Mouse (Mus musculus): ENCODE data around the gene Vps8.

Vps8 gene

DNA sequence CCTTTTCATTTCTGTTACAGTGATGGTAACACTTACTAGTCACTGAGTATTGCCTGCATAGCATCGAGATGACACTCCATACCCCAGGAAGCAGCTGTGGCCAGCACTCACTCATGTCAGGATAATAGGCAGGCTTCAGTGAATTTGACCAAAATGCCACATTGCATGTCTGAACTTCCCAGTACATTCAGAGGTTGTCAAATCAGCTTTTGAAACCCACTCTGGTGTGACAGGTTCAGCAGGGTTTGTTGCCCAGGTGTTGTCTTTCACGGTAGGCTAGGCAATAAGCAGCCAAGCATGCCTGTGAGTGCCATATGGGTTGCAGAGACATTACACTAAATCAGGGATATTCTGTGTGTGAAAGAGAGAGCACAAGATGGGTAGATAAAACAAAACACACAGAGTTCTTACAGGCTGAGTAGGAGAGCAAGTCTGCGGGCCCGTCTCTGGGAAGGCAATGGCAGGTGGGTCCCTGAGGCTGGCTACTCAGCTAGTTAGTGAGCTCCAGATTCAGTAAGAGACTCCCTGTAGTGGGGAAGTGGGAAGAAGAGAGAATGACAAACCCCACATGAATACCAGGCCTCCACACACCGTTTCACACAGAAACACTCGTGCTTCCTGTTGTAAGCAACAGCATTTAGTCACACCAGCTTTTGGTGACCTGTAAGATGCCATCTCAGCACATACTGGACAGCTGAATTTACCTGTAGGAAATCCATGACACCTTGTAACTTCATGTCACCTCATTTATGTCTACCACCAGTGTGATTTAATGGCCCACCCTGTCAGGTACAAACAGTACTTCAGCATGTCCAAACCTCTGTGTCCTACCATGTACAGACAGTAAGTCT, 203.1 kb downstream of the Vps8 start:
- no peak for DNase-seq (ENCODE audit: low read depth, low spot score)

DNA sequence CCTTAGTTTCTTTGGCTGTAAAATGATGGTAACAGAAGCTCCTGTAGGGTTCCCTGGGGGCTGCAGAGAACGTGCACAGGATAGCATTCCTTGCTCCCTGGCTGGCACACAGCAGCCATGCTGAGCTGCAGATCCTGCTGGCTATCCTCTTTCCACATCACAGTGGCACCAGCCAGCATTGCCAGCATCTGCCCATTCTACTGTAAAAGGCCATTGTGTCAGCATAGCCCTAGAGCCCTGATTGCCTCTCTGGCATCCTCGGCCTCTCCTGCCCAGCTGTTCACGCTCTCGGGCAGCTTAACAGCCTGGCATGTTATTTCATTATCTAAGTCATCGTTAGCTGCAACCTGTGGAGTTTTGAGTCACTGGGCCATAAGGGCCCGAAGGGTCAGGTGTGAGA, 204.3 kb downstream of the Vps8 start:
- no peak for DNase-seq (ENCODE audit: low read depth, low spot score)

DNA sequence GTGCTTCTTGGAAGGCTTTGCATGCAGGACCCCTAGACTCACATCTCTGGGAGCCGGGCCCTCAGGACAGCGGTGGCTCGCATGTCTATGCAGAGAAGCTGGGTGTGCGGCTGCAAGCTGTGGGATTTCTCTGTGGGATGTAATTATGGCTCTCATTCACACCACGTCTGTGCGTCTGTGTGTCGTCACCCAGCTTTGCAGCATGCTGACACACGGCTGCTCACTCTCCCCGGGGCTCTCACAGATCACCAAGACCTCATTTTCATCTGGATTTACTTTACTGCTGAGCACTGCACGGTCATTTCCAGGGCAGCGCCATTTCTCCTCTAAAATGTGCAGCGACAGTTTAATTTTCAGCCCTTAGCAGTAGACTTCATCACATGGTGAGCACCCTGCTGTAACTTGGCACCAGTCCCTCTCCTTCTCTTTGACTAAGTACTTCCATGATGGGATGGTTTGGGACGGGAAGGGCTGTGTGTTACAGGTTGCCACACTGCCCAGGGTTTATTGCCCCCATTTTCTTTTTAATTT, 205.2 kb downstream of the Vps8 start:
- DNase-seq (ENCODE audit: low read depth, low spot score), result no peak

DNA sequence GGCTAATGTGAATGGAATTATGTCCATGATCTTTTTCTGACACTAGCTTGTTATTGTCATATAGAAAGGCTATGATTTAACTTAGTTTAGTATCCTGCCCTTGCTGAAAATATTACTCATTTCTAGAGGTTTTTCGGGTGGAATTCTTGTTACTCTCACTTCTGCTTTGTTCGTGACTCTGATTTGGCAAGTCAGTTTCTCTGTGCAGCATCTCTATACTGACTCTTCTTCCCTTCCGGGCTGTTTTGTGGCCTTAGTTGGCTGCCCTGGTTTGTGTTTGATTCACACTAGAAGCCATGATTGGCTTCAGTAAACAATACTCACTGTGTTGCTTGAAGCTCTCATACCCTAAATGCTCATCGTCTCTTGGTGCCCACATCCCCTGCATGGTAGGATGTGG, 207.7 kb downstream of the Vps8 start:
- DNase-seq (ENCODE audit: low read depth, low spot score), result no peak

DNA sequence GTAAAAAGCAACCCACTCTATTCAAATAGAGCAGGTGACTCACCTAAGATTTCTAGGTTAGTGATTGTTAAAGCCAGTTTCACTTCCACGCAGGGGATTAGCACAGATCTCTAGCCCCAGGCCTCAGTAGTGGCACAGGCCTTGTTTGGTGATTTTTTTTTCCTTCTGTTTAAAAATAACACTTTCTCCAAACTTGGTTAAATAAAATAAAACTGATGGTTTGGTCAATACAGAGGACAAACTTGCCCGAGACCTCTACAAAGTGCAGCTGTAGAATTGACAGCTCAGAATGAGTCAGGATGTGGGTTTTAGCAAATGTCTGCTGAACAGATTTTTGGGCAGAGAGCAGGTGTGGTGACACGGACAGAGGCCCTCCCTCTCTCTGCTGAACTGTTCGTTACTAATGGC, 208.9 kb downstream of the Vps8 start:
- DNase-seq (ENCODE audit: low read depth, low spot score), result no peak

DNA sequence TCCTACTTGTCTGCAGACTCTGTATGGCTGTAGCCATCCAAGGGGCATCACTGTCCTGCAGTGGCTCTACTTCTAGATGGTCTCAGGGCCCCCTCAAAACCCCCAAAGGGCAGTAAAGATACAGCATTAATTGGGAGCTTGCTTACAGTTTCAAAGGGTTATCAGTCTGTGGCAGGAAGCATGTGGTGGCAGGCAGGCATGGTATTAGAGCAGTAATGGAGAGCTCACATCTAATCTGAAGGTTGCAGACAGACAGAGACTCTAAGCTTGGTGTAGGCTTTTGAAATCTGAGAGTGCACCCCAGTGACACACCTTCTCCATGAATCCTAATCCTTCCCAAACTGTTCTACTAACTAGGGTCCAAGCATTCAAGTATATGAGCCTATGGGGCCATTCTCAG, 211.5 kb downstream of the Vps8 start:
- DNase-seq (ENCODE audit: low read depth, low spot score), result no peak

DNA sequence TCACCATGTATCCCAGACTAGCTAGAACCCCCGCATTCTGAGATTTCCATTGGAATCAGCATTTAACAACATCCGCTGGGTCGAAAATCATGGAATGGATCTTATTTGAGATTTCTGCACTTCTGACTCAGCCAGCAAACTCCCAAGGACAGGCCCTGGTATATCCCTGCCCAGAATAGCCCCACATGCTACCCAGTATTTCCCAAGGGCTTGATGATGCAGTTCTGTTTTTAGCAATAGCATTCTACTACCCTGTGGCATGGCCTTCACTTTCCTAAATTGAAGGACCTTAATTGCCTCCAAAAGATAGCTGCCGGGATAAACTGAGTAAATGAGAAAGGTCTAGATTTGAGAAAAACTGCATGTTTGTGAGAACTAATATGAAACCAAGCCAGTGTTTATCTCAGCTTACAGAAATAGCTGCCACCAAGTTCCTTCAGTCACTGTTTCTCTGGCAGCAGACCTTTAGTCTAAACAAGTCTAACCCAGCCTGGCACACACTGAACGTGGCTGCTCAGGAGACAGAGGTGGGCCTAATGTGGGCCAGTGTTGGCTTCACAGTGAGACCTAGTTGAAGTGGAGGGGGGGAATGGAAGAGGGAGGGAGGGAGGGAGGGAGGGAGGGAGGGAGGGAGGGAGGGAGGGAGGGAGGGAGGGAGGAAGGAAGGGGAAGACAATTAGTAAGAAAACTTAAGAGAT, 213.4 kb downstream of the Vps8 start:
- no peak for DNase-seq (ENCODE audit: low read depth, low spot score)

DNA sequence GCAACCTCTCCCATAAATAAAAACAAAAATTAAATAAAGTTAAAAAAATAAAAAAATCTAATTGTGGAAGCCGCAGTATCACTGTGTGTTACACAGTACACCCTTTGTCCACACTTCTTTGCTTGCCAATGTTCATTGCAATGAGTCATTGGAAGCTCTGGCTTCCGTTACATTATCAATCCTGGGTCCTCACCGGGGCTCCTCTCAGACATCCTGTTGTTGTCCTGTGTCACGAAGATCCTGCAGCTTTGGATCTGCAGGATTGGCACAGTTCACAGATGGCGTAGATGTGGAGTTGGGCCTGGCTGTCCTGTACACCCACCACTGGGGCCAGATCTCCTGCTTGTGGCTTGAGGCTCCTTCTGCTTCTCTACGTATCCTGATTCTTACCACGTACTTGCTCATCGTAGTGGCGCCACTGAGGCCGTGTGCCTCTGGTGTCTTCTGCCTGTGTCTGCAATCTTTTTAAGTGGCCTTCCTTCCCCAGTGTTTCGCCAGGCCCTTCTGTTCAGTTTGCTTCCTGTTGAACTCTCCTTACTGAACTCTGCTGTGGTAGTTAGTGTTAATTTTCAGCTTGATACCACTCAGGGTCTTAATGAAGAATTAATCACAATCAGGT, 214.4 kb downstream of the Vps8 start:
- DNase-seq (ENCODE audit: low read depth, low spot score), result no peak

DNA sequence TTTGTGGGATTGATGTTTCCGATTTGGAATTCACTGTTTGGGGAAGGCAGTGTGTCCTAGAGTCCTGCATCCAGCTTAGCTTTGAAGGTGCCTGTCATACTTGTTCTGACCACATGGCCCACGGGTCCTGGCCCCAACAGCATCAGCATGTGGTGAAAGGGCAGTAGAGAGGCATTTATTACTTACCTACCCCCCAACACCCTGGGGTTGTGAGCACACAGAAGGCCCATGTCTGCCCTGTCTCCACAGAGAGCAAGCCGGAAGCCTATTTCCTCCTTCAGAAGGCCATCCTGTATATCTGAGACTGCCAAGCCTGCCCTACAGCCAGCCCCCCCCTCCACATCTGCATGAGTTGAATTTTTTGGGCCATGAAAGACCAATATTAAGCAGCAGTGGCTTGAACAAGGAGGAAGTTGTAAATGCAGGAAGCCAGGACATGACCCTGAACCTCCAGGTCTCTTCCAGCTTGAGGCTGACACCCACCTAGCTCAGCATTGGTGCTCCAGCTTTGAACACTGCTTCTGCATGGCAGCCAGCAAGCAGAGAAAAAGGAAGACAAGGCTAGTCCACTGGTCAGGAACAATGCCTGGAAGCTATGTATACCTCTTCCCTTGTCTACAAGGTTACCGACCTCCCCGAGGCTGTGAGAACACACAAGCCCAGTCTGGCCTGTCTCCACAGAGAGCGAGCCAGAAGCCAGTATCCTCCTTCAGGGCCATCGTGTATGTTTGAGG, 218.0 kb downstream of the Vps8 start:
- no peak for DNase-seq (ENCODE audit: low read depth, low spot score)

DNA sequence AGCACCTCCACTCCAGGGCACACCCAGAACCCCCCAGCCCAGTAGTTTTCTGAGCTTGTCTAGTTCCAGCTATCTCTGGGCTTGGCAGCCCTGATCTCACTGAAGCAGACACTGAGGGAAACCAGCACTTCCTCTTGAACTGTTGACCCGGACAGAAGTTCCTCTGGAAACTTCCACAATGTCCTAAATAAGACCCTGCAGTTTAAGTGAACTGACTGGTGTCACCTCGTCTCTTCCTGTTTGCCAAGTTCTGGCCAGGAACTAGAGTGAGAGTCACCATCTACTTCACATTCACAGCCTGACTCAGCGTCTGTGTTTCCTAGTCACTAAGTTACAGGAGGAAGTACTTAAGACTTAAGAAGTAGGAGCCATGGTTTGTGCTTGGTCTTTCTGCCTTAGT, 219.0 kb downstream of the Vps8 start:
- no peak for DNase-seq (ENCODE audit: low read depth, low spot score)

DNA sequence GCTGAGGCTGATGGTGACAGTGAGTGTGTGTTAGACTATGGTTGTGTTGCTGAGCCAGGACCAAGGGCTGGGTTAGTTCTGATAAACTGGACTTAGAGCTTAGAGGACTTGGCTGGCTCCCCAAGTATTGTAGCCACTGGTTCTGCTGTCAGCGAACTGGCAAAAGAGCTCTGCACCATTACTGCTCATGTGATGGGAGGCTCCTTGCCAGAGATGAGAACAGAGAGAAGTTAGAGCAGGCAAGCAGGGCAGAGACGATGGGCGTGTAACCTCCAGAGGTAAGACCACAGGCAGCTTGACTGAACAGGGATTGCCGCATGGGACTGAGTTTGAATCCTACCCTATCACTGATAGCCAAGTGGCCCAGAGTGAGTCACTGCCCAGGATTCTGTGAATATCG, 220.0 kb downstream of the Vps8 start:
- DNase-seq (ENCODE audit: low read depth, low spot score), result no peak

DNA sequence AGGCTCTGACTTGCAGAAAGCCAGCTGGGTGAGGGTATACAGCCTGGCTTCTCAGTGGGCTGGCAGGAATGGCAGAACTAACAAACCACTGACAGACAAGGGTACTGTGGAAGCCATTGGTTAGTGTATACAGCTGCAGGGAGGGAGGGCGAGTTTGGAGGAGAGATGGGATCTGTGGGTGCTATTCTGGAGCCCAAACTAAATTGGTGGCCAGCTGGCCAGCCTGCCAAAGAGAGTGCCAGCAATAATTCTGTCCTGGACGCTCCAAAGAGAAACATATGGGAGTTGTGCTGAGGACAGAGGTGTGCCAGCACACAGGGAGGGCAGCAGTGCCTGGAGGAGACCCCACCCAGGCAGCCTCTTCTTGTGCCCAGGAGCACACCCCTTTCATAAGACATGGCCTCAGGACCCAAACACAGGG, 220.7 kb downstream of the Vps8 start:
- DNase-seq (ENCODE audit: low read depth, low spot score), result no peak

DNA sequence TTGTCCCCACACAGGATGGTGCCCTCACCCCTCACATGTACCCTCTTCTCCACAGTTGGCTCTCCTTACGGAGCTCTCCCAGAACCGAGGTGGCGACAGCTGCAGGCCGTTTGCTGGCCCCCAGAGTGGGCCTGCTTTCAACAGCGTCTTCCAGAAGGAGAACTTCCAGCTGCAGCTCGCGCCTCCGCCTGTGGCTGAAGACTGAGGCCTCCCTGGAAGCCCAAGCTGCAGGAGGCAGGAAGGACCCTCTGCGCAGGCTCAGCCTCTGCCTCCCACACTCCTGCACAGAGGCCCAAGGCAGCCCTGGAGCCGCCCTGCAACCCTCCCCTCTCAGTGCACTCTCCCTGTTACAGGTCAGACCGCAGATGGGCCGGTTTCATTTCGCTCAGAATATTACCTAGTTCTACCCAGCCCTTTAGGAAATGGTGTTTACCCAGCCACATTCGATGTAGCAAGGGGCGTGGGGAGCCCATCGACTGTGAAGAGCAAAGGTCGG, 221.2 kb downstream of the Vps8 start:
- no peak for DNase-seq (ENCODE audit: low read depth, low spot score)

DNA sequence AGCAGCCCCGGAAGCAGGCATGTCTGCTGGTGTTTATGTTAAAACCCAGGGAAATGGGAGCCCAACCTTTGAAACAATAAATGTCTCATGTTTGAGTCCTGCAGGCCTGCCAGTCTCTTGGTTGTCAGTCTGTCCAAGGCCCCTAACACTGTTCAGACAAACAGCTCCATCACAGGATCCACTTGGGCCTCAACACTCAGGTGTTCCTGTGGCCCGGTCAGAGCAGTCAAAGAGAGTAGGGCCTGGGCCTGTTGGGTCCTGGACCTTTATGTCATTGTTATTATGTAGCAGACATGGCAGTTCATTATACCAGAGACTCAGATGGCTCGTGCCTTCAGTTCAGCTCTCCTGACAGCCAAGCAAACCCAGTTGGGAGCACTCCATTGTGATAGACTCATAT, 221.7 kb downstream of the Vps8 start:
- no peak for DNase-seq (ENCODE audit: low read depth, low spot score)

DNA sequence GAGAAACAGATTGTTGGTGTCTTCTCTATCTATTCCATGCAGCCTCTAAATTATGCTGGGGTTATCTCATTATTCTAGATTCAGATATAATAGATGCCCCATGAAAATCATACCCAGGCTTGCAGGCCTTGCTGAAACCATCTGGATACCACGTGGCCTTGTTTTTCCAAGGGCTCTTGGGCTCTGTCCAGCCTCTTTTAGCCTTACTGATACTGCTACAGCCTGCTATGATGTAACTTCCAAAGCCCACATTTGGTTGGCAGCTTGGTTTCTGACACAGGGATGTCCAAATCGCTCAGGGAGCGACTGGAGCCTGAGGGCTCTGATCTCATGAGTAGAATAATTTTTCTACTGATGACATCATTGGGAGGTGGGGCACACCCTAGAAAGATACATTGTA, 223.0 kb downstream of the Vps8 start:
- no peak for DNase-seq (ENCODE audit: low read depth, low spot score)

DNA sequence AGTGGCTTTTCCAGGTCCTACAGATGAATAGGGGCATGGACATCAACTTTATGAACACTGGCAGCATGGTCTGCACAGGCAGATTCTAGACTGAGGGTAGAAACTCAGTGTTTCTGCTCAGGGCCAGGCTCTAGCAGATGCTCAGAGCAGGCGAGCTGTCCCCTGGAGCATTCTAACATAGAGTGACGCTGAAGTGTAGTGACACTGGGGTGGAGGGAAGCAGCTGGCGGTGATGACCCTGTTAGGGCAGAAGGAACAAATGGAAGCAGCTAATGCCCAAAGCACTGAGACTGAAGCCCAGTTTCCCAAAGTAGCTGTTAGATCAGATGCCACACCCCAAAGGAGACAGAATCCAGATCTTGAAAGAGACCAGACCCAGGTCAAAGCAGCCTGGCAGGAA, 223.6 kb downstream of the Vps8 start:
- no peak for DNase-seq (ENCODE audit: low read depth, low spot score)

DNA sequence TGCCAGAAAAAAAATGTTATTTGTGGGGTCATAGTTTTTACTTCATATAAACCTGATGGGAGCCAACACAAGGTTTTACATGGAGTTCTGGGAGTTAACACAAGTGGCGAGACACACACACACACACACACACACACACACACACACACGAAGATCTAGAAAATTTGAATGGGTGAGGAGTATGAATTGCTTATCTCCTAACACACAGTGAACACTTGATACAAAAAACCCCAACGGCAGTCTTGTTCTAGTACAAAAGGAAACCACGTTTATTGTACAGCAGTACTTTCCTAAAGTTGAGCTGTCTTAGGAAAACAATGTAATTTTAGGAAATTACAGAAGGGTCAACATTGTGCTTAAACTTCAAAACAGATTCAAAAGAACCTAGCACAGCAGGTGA, 225.9 kb downstream of the Vps8 start:
- no peak for DNase-seq (ENCODE audit: low read depth, low spot score)

DNA sequence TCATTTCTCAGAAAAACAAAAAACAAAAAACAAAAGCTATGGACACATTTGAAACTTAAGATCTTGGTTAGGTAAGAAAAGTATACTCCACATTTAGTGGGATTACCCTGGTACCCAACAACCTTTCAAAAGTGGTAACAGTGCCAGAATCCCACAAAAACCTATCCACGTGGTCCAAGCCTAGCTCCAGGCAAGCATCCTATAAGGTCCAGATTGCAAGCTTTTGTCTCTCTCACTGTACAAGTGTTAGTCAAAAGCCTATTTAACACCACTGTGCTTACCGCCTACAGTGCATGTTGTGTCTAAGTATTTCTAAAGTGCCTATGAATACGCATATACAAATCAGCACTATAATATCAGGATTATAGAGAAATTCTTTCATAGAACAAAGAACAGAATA, 227.4 kb downstream of the Vps8 start:
- DNase-seq (ENCODE audit: low read depth, low spot score), result no peak

DNA sequence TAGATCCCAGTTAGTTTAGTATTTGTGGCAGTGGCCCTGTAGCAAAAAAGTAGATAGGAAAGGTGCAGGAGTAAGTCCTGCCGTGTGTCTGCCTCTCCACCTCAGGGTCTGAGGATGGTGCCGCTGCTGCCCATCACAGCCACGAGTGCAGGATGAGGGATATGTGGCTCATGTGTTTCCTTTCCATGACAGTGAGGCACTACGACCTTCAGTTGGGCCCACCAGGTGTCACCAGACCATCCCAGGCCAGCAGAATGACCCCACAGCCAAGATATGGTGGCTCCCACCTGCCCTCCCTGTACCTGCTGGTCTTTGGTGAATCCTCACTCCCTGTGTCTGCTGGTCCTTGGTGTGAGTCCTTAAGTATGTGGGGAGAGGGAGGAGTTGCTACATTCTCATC, 228.2 kb downstream of the Vps8 start:
- no peak for DNase-seq (ENCODE audit: low read depth, low spot score)

DNA sequence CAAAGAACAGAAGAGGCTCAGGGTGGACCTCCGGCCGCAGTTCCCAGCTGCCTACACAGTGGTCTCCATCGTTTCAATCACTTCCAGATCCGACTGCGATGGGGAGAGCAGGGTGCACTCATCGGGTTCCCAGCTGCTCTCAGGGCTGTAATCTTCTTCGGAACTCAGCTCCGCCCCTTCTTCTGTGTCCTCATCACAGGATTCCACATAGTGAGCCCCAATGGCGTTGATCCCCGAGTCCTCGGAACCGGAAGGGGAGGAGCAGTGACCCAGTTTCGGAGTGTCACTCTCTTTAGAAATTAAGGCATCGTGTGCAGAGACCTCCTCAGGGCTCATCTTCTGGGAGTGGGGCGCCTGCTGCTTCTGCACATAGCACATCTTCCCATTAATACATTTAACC, 230.2 kb downstream of the Vps8 start:
- DNase-seq (ENCODE audit: low read depth, low spot score), result no peak

DNA sequence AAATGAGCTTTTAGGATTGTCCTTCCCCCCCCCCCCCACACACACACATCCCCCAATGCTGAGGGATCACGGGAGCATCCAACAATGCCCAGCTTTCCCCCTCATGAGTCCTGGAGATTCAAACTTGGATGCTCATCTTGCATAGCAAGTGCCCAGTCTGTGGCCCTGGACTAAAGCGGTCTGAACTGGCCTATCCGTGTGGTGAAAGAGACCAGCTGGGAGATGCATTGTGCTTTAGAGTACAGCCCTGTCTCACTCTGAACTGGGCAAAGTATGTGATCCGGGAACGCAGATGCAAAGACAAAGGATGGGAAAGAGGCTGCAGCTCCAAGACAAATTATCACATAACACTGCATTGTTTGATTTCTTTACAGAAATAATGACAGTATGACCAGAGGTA, 231.5 kb downstream of the Vps8 start:
- no peak for DNase-seq (ENCODE audit: low read depth, low spot score)

DNA sequence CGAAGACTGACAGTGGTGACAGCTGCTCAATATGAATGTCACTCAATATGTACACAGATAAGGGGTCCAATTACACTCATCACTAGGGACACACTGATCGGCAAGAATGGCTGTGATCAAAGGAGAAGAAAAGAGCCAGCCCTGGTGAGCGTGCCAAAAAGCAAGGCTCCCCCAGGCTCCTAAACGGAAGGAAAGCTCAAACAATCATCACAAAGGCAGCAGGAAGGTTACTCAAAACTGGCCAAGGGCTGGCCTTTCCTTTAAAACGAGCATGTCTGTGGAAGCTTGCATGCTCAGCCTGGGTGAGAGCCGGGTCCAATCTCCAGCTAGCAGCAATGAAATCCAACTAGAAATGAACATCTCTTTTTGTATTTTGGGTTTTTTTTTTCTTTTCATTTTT, 232.4 kb downstream of the Vps8 start:
- DNase-seq (ENCODE audit: low read depth, low spot score), result no peak
